Mouse (Mus musculus): Measurements from ENCODE around the gene Cma2.
"Not testable (repeated sequence)": the region's sequence is repeated elsewhere in the genome, so short reads cannot be mapped to it uniquely, and the experiment has no call there.

Gene Cma2

DNA sequence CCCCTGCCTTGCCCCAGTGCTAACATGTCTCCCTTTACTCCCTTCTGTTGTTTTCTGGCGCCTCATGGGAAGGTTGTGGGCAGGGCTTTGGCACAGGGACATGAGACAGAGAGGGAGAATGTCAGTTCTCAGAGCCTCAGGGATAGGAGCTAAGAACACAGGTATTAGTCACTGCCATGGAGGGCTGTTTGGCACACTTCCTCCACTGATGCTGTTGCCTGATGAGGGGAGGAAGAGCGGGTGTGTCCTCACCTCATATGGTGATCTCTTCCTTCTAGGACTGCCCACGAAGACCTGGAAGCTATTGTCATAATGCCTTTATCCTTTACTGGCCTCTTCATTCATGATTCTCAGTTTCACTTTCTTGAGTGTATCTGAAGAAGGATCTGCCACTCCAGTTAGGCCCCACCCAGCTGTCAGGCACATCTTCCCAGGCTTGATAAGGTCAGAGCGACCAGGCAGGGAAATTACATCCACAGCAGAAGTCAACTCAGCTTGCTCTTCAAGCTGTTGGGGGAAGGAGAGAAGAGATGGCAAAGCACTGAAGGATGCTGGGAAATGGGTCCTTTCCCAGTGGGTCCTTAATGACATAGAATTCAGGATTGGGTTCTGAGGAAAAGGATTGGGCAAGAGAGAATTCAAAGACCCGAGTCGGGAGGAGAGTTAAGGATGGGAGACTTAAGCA lies at the start of gene Cma2:
Gene Cma2 (plus strand): TSS at position 635 of the 685 bp plus-strand sequence.
- no peak for DNase-seq (ENCODE audit: low spot score)

- DNase-seq (ENCODE audit: low spot score): no peak
Observed at GRCm38 (mm10) chr14:55905518-55905917, 45.3 kb upstream of the Cma2 start.

DNA sequence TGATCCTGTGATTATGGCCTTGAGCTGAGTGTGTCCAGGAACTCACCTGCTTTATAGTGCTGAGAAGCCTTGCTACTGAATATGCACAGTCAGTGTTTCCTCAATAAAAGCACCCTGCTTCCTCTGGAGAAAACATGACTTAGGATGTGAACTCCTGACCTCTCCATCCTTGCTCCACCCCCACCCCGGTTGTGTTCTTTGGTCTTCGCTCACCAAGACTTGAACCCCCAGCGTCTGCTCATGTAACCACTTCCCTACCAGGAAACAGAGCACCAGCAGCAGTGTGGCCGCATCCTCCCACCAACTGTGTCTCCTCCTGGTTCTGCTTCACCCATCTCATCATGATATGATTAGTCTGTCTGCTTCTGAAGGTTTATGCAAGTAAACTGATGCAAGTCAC lies 37.4 kb upstream of the Cma2 start:
- no peak for DNase-seq (ENCODE audit: low spot score)

DNA sequence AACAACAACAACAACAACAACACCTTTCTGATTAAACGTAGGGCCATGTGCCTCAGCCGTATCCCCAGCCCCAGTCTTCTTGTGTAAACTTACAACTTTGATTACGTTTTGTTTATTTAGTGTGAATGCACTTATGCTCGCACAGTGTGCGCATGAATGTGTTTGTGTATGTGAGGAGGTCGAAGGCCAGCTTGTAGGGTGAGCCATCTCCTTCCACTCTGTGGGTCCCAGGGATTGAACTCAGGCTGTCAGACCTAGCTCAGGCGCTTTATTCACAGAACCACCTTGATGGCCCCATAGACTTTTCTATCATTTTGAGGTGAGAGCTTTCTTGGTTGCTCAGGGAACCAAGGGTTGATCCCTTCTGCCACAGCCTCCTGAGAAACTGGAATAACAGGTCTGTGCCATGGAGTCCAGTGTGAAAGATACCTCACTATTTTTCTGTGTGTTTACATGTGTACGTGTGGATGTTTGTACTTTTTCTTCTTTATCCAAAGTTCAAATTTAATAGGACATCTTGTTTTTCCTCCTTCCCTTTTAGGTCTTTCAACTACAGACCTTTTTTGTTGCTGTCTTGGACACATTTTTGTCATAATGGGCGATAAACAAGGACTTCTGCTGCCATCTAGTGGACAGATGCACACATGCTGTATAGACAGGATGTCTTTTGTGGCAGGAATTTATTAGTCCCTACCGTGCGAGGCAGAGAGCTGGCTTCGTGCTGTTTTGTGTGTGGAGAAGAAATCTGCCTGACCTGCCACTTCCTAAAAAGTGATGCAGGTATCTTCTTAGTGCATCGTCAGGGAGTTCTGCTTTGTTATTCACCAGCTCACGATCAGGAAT lies 32.3 kb upstream of the Cma2 start:
- DNase-seq (ENCODE audit: low spot score): peak; percentile 80

DNA sequence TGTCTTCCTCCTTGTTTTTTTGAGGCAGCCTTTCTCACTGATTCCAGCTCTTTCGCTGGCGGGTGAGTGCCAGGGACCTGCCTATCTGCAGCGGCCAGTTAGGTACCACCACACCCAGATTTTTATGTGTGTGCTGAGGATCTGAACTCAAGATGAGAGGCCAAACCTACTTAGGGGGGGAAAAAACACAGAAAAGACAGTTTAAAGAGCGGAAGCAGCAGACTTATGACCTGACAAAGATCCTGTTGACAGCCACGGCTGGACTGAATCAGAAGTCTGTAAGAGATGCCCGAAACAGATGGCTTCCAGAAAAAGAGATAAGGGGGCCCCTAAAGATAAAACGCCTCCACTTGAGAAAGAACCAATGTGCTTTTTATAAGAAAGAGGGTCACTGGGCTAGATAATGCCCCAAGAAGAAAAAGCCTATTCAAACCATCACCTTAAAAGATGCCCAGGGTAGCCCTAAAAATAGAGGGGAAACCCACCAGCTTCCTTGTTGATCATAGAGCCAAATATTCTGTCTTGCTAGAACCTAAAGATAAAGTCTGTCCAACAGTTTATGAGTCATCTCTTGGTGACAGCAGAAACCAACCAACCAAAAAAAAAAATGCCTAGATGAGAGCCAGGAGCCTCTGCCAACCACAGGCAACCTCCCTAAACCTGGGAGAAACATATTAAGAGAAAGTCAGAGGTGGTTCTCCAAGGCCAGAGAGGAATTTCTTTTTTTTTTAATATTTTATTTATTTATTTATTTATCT lies 28.1 kb upstream of the Cma2 start:
- DNase-seq (ENCODE audit: low spot score): no peak

DNA sequence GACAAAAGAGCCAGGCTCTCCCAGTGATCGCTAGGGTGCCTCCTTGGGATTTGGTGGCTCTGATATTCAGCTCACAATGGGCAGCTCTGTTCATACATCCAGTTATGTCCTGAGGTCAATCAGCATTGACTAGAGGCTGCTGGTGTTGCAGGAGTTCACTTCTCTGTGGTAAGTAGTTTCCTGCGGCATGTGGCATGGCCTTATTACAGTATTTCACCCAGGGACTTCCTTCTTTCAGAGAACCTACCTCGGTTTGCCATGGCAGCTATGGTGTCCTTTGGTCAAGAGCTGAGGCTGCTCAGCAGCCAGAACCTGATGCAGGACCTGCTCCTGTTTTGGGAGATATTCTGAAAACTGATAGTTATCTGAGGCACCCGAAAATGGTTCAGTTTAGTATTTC lies 23.9 kb upstream of the Cma2 start:
- DNase-seq (ENCODE audit: low spot score): no peak

GRCm38 (mm10) chr14:55929263-55929997 lies 21.4 kb upstream of the Cma2 start:
- DNase-seq (ENCODE audit: low spot score): no peak

- peak; percentile 11 for DNase-seq (ENCODE audit: low spot score)
Observed at GRCm38 (mm10) chr14:55933586-55933985, 17.2 kb upstream of the Cma2 start.

GRCm38 (mm10) chr14:55940070-55940800 lies 10.5 kb upstream of the Cma2 start:
- no peak for DNase-seq (ENCODE audit: low spot score)

GRCm38 (mm10) chr14:55943601-55944000 lies 7.2 kb upstream of the Cma2 start:
- no peak for DNase-seq (ENCODE audit: low spot score)

DNA sequence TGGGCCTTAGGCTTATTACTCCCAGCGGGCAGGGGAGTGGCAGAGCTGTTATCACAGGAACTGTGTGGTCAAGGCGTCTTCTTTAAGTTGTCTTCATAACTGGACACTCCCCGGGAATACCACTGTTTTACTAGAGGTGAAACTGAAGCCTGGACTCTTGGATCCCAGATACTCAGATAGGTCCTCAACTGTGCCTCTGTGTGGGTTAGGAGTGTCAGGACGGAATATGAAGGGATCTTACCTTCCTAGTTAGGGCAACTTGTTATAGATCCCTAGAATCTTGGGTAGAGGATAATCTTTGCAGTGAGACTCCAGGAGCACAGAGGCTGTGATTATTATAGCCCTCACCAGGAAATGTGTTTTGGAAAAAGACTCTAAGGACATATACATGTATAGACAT lies 6.2 kb upstream of the Cma2 start, which contains the start of gene Cma1:
Gene Cma1 (minus strand): TSS at position 101 of the 400 bp plus-strand sequence.
- no peak for DNase-seq (ENCODE audit: low spot score)

- DNase-seq (ENCODE audit: low spot score): no peak
Observed at GRCm38 (mm10) chr14:55946269-55946969, 4.4 kb upstream of the Cma2 start.

- no peak for DNase-seq (ENCODE audit: low spot score)
Observed at GRCm38 (mm10) chr14:55963263-55963662, 12.5 kb downstream of the Cma2 start.

DNA sequence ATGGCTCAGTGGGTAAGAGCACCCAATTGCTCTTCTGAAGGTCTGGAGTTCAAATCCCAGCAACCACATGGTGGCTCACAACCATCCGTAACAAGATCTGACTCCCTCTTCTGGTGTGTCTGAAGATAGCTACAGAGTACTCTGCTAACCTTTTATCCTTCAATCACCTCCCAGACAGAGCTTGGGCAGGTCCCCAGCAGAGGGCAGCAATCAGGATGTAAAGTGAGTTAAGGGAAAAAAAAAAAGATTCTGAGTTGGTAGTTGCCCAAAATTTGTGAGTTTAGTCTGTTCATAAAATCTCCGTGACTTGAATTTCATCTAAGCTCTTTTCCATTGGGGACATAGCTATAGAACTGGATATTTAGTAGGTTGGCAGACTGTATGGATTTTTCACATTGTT lies 13.1 kb downstream of the Cma2 start:
- not testable (repeated sequence) for DNase-seq (ENCODE audit: low spot score)

- DNase-seq (ENCODE audit: low spot score): not testable (repeated sequence)
Observed at GRCm38 (mm10) chr14:55987464-55987863, 36.7 kb downstream of the Cma2 start.

GRCm38 (mm10) chr14:56013147-56013546 lies 62.4 kb downstream of the Cma2 start:
- no peak for DNase-seq (ENCODE audit: low spot score)

- DNase-seq (ENCODE audit: low spot score): no peak
Observed at GRCm38 (mm10) chr14:56013924-56014323, 63.1 kb downstream of the Cma2 start.

- DNase-seq (ENCODE audit: low spot score): not testable (repeated sequence)
Observed at GRCm38 (mm10) chr14:56017671-56018070, 66.9 kb downstream of the Cma2 start, which contains the start of gene Mcpt1. Gene Mcpt1, plus strand, starts transcription at chr14:56017971.

DNA sequence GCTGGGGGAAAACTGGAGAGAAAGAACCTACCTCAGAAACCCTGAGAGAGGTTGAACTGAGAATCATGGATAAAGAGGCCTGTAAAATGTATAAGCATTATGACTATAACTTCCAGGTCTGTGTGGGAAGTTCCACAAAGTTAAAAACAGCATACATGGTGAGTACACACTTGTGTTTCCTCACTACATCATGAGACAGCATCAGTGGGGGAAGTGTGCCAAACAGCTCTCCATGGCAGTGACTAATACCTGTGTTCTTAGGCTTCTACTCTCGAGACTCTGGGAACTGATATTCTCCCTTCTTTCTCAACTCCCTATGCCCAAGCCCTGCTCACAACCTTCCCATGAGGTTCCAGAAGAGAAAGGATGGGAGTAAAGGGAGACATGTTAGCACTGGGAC lies 68.7 kb downstream of the Cma2 start:
- no peak for DNase-seq (ENCODE audit: low spot score)

GRCm38 (mm10) chr14:56021305-56021704 lies 70.5 kb downstream of the Cma2 start:
- DNase-seq (ENCODE audit: low spot score): not testable (repeated sequence)

Measured in urinary bladder, postnatal 14 days (tissue).